Mouse (Mus musculus) E14TG2a.4 (cell line): Measurements from ENCODE around the gene Timeless.
"Not testable (repeated sequence)": the region's sequence is repeated elsewhere in the genome, so short reads cannot be mapped to it uniquely, and the experiment has no call there.

ENCODE experiments used
- H3K27me3 ChIP-seq: 2 replicates; pipeline ENCODE4 v1.6.1; 2014; ENCODE audit warnings: low read length, control low read depth; ENCODE audit not compliant: insufficient read depth
- H3K36me3 ChIP-seq: 2 replicates; pipeline ENCODE4 v1.6.1; 2014; ENCODE audit warnings: low read length, control low read depth; ENCODE audit not compliant: insufficient read depth
- H3K4me1 ChIP-seq: replicated peaks from 2 replicates; pipeline ENCODE4 v1.6.1; 2014; ENCODE audit warnings: low read depth, low read length, control low read depth
- H3K4me3 ChIP-seq: replicated peaks from 2 replicates; pipeline ENCODE4 v1.5.1; 2014; ENCODE audit warnings: mild to moderate bottlenecking, low read length
- H3K9me3 ChIP-seq: 2 replicates; pipeline ENCODE4 v1.6.1; 2014; ENCODE audit warnings: low read length, control low read depth
- CTCF ChIP-seq: conservative IDR thresholded peaks from 2 replicates; pipeline ENCODE4 v1.5.1; 2014; ENCODE audit warnings: low read length
- NANOG ChIP-seq: IDR thresholded peaks from 2 replicates; pipeline ENCODE4 v1.6.1; 2014; ENCODE audit warnings: borderline replicate concordance, low read length, mixed read lengths
- POU5F1 ChIP-seq: IDR thresholded peaks from 2 replicates; pipeline ENCODE4 v1.6.1; 2014; ENCODE audit warnings: low read length, borderline replicate concordance

Timeless gene

GRCm38 (mm10) chr10:128283604-128284579, 52.0 kb downstream of the Timeless start:
- TF ChIP-seq POU5F1 (no peak), CTCF (peak; percentile 56)
- no peaks in the 10 kb centered on the region for H3K27me3 ChIP-seq
- peak overlapping the region; percentile 69 for H3K4me3 ChIP-seq
- H3K9me3 ChIP-seq = no peaks in the 10 kb centered on the region
- peaks cover 88% of the 10 kb centered on the region for H3K36me3 ChIP-seq
- peaks cover 63% of the 10 kb centered on the region for H3K4me1 ChIP-seq

- Histone ChIP-seq H3K4me1 (peaks cover 15% of the 10 kb centered on the region), H3K36me3 (peaks cover 62% of the 10 kb centered on the region)
- not testable (repeated sequence) for H3K9me3 ChIP-seq, H3K27me3 ChIP-seq, H3K4me3 ChIP-seq
Observed at GRCm38 (mm10) chr10:128290594-128290993, 58.7 kb downstream of the Timeless start.

GRCm38 (mm10) chr10:128296370-128297090, 64.7 kb downstream of the Timeless start:
- Histone ChIP-seq H3K4me1 (peaks cover 45% of the 10 kb centered on the region), H3K9me3 (no peaks in the 10 kb centered on the region), H3K36me3 (peaks cover 15% of the 10 kb centered on the region), H3K4me3 (peak overlapping the region; percentile 66; the same call in 1 of the 2 replicates), H3K27me3 (no peaks in the 10 kb centered on the region)
- TF ChIP-seq NANOG (no peak), CTCF (no peak), POU5F1 (no peak)

- TF ChIP-seq CTCF (no peak), POU5F1 (no peak), NANOG (no peak)
- Histone ChIP-seq H3K27me3 (no peaks in the 10 kb centered on the region), H3K36me3 (peaks cover 9% of the 10 kb centered on the region), H3K9me3 (no peaks in the 10 kb centered on the region), H3K4me3 (peak overlapping the region; percentile 66), H3K4me1 (peaks cover 51% of the 10 kb centered on the region)
Observed at GRCm38 (mm10) chr10:128297221-128297620, 65.4 kb downstream of the Timeless start.

GRCm38 (mm10) chr10:128297622-128298021, 65.8 kb downstream of the Timeless start:
- Histone ChIP-seq H3K27me3 (no peaks in the 10 kb centered on the region), H3K9me3 (no peaks in the 10 kb centered on the region), H3K4me3 (peak overlapping the region; percentile 66), H3K4me1 (peaks cover 54% of the 10 kb centered on the region), H3K36me3 (peaks cover 5% of the 10 kb centered on the region)
- TF ChIP-seq CTCF = no peak
- TF ChIP-seq POU5F1 = no peak
- TF ChIP-seq NANOG = no peak

- TF ChIP-seq NANOG (no peak), POU5F1 (no peak), CTCF (no peak)
- H3K27me3 ChIP-seq = no peaks in the 10 kb centered on the region
- no peaks in the 10 kb centered on the region for H3K9me3 ChIP-seq
- H3K36me3 ChIP-seq = no peaks in the 10 kb centered on the region
- peak overlapping the region; percentile 66 for H3K4me3 ChIP-seq
- H3K4me1 ChIP-seq = peaks cover 54% of the 10 kb centered on the region
Observed at GRCm38 (mm10) chr10:128298243-128298642, 66.4 kb downstream of the Timeless start.

- peak within 1 kb of the TSS; percentile 66 for H3K4me3 ChIP-seq
- no peak for TF ChIP-seq CTCF
- no peak for TF ChIP-seq POU5F1
- H3K9me3 ChIP-seq = no peaks in the 10 kb centered on the region
- H3K36me3 ChIP-seq = no peaks in the 10 kb centered on the region
- peaks cover 56% of the 10 kb centered on the region for H3K4me1 ChIP-seq
- no peaks in the 10 kb centered on the region for H3K27me3 ChIP-seq
Observed at GRCm38 (mm10) chr10:128298702-128299171, 66.9 kb downstream of the Timeless start, which contains the start of gene Il23a. TSS of gene Il23a (minus strand) at chr10:128298752.

GRCm38 (mm10) chr10:128302357-128302756, 70.5 kb downstream of the Timeless start:
- TF ChIP-seq NANOG (no peak), POU5F1 (no peak), CTCF (no peak)

More at GRCm38 (mm10) chr10:128302357-128302756, 70.5 kb downstream of the Timeless start:
- no peaks in the 10 kb centered on the region for H3K9me3 ChIP-seq
- peak overlapping the region; percentile 91 for H3K4me3 ChIP-seq
- H3K36me3 ChIP-seq = peaks cover 24% of the 10 kb centered on the region
- no peaks in the 10 kb centered on the region for H3K27me3 ChIP-seq
- H3K4me1 ChIP-seq = peaks cover 55% of the 10 kb centered on the region
